8 mouse cellular contexts compared by ENCODE assay signal in genomic region chr17:88025227-88025626, GRCm38 (mm10). TPM values are rescaled to one million over a fixed set of nuclear protein-coding genes. Genes with fewer than 3 reads are reported as not detected.
DNase-seq lines count a peak whose midpoint lies in the region; ATAC-seq and TF ChIP-seq lines count a peak whose summit lies in the region.

No protein-coding gene starts in this region.

- WGBS in spleen, adult 2 months, result 33% methylated on average over 4 of the region's 4 CpGs

- no peak for TF ChIP-seq POLR2A in spleen, adult 2 months (IDR thresholded peaks at IDR 0.05; ENCODE audit: low read depth, low read length)

- no peak overlapping the region for H3K4me3 ChIP-seq in spleen, adult 2 months (ENCODE audit: extremely low read depth, insufficient read depth, insufficient read length)

- no peaks in the 10 kb centered on the region for H3K27me3 ChIP-seq in spleen, adult 2 months (ENCODE audit: control insufficient read depth, insufficient read depth, low read length)

- H3K27ac ChIP-seq in spleen, adult 2 months (ENCODE audit: insufficient read depth, low read length), result no peak overlapping the region

- H3K36me3 ChIP-seq in spleen, adult 2 months (ENCODE audit: control insufficient read depth, insufficient read depth, low read length), result no peaks in the 10 kb centered on the region

- DNase-seq in heart, adult 18-20 months, result peak; percentile 50 to 80
- no peak for DNase-seq in heart, adult 11 months
- peak; percentile 58 for DNase-seq in spleen, adult 2 months (ENCODE audit: low read depth in 1 of 2, low spot score in 2 of 2)
- DNase-seq in spleen, adult 12 weeks (ENCODE audit: low spot score), result no peak
- DNase-seq in brain, embryonic 18.5 days (ENCODE audit: low read depth, low spot score), result peak; percentile 34
- peak; percentile 57 for DNase-seq in heart, postnatal 4 days
- peak; percentile 67 for DNase-seq in lung, postnatal 25 days (ENCODE audit: low spot score)

- ATAC-seq in erythroblast, adult 5-6 weeks (replicated peaks; ENCODE audit: low FRiP score, poor library complexity, severe bottlenecking), result no peak

- no peak for TF ChIP-seq CTCF in spleen, adult 2 months (IDR thresholded peaks at IDR 0.05; ENCODE audit: extremely low read depth, insufficient read depth, insufficient read length, insufficient replicate concordance)

- H3K4me1 ChIP-seq in spleen, adult 2 months (ENCODE audit: control insufficient read depth, insufficient read depth, insufficient read length), result peaks cover 4% of the 10 kb centered on the region; the same call in 1 of the 2 replicates

RNA-seq across cellular contexts. Expression of gene Fbxo11, which starts 39.9 kb away (rescaled TPM):
- 10 to 100 TPM; 31.9 to 33.1 TPM for total RNA-seq in heart, adult 18-20 months (2021)
- 13.6 and 17.0 TPM in 2 replicates for polyA plus RNA-seq in spleen, adult 2 months (2012; rRNA removed)
- 10 to 100 TPM; 48.7 to 49.0 TPM for total RNA-seq in heart, postnatal 4 days (2021)
- 11.5 and 13.2 TPM in 2 replicates for total RNA-seq in erythroblast, adult 5-6 weeks (2015; ENCODE audit: low replicate concordance)
- total RNA-seq in erythroblast, adult 5-6 weeks (2017; ENCODE audit: low replicate concordance), result 5.7 and 8.7 TPM in 2 replicates

RNA-seq across cellular contexts. Expression of gene Msh6, which starts 50.4 kb away (rescaled TPM):
- 1 to 10 TPM; 8.4 to 9.1 TPM for total RNA-seq in heart, adult 18-20 months (2021)
- 2.8 and 3.3 TPM in 2 replicates for polyA plus RNA-seq in spleen, adult 2 months (2012; rRNA removed)
- 10 to 100 TPM; 20.9 to 21.8 TPM for total RNA-seq in heart, postnatal 4 days (2021)
- total RNA-seq in erythroblast, adult 5-6 weeks (2015; ENCODE audit: low replicate concordance), result 15.2 and 21.5 TPM in 2 replicates
- total RNA-seq in erythroblast, adult 5-6 weeks (2017; ENCODE audit: low replicate concordance), result 21.4 and 22.9 TPM in 2 replicates

Comparison
In these comparisons a context has a peak if more than half of its experiments do, and no peak if none do; other contexts are left out.
1. DNase-seq: peak in heart, adult 18-20 months (2 of 2), spleen, adult 2 months (2 of 2), brain, embryonic 18.5 days (single experiment), heart, postnatal 4 days (single experiment) and lung, postnatal 25 days (single experiment); none in heart, adult 11 months (single experiment) and spleen, adult 12 weeks (single experiment).